Mouse (Mus musculus) spleen, postnatal 36 days (tissue): ENCODE data around the gene Capza2.
"Not testable (repeated sequence)": the region's sequence is repeated elsewhere in the genome, so short reads cannot be mapped to it uniquely, and the experiment has no call there.

Experiments used
- DNase-seq, 2 experiments: peaks; one replicate each; pipeline ENCODE4 v3.0.0; 2022; ENCODE audit warnings: low spot score in 2 of 2, mixed read lengths in 1 of 2

The Capza2 gene

DNA sequence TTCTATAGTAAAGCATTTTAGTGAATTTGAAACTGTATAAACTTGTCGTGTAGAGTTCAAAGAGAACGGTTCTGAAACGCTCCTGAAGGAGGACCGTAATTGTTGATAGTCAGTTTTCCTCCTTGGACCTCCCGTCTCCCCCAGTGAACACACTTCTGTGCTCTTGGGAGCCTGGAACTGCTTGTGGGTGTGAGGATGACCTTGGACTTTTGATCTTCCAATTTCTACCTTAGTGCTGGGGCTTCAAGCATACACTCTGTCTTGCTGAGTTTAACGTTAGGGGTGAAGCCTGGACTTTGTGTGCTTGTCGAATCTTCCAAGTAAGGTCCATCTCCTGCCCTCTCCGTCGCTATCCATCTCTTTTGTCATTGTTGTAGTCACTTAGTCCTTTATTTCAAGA is 4.0 kb downstream of the Capza2 start:
- no peak for DNase-seq

DNA sequence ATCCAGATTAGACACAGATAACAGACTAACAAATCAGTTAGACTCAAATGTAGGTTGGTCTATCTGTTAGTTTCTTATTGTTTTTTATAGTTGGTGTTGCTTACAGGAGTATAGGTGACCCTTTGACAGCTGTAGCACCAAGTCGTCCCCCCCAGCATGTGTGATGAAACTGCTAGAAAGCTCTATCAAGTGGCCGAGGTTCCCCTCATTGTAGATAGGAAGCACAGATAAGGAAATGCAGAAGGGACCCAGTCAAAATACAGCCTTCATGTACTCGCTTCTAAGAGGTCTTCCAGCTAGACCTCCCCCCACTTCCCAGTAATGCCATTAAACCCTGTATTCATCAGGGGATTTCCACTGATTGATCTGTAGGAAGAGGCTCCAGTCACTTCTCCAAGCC is 6.7 kb downstream of the Capza2 start:
- no peak for DNase-seq

DNA sequence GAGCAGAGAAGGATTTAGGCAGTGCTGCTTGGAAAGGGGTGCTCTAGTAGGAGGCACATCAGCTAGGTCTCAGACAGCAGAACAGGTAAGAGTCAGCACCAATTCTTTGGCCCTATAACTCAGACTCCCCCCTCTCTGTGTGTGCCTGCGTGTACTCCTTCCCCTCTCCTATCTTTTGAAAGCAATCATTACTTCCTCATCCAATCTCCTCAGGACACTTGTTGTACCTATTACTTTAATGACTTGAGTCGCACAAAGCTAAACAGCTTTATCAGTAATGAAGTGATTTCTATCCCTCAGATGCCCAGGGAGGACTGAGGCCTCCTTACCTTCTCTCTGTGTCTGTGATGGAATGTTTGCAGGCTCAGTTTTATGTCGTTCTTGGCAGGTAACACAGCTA is 10.1 kb downstream of the Capza2 start:
- DNase-seq = no peak

DNA sequence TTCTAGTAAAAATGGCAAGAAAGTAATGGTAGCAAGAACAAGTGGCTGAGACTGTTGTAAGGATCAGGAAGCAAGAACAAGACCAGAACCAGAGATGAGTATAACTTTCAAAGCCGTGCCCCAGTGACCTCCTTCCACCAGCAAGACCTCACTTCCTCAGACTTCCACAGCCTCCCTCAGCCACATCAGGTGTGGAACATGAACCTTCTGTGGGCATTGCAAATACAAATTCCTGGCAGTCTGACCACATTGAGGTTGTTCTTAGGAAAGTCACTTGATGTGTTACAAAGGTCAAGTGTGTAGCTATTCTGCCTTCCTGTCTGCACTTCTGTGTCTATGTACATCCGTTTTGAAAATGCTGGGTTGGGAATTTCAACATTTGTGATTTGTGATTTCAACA is 16.1 kb downstream of the Capza2 start:
- no peak for DNase-seq

DNA sequence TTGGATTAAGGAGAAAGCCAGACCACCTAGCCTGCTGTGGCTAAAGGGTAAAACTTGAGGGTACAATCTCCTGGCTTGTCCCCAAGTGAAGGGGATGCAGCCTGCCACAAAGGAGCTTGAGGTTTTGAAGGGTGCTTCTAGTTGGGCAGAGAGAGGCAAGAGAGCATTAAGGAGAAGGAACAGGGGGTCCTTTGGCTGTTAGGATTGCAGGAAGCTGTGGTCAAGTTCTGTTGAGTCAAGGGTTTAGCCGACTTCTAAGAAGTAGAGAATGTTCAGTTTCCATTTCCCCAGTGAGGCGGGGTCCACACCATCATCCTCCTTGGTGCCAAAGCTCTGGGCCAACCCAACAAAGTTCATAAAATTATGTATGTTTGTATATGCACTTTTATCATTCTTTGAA is 19.0 kb downstream of the Capza2 start:
- DNase-seq = no peak

DNA sequence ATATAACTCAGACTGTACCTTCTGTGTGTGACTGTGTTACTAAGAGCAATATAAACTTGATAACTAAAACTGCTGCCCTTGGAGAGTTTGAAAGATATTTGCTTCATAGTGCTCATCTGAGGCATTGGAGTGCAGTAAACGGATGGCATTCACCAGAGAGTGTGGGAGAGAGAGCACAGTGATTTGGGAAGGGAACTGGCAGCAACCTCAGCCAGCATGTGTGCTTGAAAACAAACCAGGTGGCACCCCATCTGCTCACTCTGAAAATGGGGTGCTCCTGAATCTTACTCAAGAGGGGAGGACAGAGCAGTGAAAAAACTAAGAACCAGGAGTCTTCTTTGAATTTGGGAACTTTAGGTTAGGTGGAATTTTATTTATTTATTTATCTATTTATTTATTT is 21.3 kb downstream of the Capza2 start:
- DNase-seq = no peak

DNA sequence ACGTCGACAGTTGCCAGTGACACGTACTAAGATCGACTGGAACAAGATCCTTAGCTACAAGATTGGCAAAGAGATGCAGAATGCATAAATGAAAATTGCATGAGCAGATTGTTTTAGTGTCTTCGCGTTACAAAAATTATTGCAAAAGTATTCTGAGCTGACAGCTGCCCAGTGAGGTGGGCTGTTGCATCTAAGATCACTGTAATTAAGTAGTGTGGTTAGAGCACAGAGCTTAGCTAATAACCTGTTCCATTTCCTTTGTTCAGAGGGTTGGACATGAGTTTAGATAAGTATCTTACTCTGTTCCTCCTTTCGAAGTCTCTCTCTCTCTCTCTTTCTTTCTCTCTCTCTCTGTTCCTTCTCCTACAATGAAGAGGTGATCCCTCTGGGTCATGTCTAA is 29.3 kb downstream of the Capza2 start:
- DNase-seq = no peak

DNA sequence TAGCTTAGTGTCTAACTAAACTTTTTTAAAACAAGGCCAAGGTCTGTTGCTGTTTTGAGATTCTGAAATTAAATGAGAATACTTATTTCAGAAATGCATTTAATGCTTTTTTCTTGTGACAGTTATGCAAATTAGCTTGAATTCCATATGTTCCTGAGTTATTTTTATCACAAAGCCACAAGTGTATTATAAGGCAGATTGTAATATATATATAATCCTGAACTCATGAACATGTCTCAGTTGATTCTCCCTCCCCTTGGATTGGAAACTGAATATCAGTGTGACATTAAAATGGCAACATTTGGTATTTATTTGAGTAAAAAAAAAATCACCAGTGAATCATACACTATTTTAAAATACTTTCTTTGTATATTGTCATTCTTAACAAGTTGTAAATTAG is 30.0 kb downstream of the Capza2 start:
- no peak for DNase-seq

DNA sequence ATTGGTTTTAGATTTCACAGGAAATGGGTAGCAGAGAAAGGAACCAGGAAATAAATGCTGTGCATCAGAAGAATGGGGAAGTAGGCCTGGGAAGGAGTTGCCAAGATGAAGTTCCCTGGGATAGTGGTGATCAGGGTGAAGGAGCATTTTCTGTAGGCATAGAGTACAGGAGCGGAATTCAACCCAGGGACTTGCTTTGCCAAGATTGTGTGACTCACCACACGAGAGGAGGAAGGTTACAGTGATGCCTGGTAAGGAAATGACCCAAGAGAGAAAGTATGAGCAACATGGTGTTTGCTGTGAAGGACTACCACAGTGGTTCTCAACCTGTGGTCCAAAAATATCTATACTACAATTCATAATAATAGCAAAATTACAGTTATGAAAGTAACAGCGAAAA is 31.8 kb downstream of the Capza2 start:
- no peak for DNase-seq

DNA sequence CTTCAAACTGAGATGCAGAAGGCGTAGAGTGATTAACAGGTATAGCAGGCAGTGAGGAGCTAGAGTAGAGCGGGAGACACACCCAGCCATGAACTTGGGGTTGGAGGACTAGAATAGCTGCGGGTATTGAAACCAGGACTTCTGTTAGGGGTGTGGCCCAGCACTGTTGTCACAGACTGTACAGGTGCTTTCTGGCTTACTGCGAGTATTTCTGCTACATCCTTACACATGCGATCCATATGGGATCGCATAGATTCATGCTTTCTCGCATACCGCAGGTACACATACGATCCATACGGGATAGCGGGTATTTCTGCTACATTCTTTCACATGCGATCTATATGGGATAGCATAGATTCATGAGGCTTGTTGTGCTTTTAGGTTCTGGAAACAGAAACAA is 32.3 kb downstream of the Capza2 start:
- DNase-seq = no peak

DNA sequence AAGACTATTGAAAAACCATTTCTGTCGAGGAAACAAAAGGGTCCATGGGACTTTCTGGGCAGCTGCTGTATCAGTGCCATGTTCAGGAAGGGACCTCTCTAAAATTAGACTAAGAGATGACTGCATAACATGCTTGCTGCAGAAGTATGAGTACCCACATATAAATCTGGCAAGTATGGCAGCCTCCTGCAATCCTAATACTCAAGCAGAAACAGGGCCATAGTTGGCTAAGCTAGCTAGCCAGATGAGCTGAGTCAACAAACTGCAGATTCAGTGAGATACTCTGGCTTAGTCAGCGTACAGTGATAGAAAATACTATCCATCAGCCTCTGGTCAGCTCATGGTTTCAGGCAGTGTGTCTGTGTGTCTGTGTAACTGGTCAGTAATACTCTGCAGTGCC is 33.8 kb downstream of the Capza2 start:
- DNase-seq = no peak

DNA sequence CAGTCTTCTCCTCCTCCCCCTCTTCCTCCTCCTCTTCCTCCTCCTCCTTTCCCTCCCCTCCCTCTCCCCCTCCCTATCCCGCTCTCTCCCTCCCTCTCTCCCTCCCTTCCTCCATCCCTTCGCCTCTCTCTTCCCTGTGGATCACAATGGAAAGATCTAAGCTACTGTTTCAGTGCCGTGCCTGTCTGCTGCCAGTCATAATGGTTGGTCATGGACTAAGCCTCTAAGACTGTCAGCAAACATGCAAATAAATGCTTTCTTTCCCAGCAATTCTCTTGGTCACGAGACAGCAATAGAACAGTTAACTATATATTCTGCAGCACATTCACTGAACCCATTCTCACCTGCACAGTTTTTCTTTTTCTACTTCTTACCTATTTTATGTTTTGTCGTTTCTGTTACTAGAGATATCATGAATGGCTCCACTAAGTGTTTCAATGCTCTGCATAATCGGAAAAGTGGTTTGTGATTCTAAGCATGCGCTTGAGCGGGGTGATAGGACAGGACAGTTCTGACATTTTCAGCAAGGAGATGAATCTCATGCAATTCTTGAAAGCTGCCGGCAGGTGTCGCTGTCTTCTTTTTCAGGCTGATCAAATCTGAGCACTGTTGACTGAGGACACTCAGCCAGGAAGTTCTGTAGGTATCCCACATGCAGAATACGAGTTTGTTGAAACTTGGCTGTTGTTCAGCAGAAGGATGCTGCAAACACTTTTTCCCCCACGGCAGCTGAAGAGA is 39.2 kb downstream of the Capza2 start:
- DNase-seq = peak; percentile 48 to 49

DNA sequence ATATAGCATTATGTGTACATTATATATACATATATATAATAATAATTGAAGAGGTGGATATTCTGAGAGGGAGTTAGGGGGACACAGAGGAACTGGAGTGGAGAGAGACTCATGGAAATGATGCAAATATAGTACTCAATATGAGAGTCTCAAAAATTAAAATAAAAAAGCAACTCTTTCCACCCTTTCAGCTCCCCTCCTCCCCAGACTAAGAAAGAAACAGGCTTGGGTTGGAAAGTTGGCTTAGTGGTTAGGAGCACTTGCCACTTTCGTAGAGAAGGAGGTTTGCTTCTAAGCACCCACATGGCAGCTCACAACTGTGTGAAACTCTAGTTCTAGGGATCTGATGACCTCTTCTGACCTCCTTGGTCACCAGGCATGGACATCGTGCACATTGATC is 41.0 kb downstream of the Capza2 start:
- no peak for DNase-seq

DNA sequence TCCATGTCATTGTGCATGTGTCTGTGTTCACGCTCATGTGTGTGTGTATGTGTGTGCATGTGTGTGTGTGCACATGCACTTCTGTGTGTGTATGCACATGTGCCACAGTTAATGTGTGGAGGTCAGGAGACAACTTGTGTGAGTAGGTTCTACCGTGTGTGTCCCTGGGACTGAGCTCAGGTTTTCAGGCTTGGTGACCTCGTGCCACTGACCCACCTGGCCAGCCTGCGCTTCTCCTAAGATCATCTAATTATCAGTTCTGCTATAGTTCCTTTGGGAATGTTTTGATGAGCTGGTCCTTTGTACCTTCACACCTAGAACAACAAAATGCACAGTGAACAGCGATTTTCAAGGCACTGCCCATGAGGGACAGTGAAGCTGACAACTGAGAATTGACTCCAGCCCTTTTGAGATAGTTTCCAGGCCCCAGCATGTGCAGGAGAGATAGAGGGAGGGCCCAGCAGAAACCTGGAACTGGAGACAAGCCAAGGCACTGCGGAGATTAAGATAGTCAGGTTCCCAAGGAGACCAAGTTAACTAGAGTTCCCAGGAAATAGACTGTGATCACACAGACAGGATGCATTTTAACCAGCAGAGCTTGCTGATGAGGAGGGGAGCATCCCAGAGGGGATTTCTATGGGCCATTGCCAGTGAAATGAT is 44.4 kb downstream of the Capza2 start:
- peak; percentile 59 to 74 for DNase-seq

DNA sequence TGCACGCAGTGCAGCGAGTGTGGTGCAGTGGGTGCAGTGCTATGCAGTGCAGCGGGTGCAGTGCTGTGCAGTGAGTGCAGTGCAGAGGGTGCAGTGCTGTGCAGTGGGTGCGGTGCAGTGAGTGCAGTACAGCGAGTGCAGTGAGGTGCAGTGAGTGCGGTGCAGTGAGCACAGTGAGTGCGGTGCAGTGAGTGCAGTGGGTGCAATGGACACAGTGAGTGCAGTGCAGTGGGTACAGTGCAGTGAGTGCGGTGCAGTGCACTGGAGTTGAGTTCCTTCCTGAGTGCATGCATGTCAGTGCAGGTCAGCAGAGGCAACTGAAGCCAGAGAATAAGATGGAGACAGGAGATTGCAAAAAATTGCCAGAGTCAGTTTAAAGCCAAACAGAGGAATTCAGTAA is 45.8 kb downstream of the Capza2 start:
- DNase-seq = no peak

DNA sequence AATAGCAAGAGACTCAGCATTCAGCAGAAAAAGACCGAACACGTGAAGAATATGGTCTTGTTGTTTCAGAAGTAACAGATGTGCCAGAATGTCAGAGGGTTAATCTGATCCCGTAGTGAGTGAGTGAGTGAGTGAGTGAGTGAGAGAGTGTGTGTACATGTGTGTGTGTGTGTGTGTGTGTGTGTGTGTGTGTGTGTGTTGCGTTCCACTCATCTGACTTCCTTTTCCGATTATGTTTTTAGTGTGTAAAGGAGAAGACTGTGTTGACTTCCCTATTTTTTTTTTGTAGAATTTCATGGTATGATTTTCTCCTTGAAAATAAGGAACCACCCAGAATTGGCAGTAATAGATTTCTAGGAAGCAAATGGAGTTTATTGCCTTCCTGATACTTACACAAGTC is 52.6 kb downstream of the Capza2 start:
- no peak for DNase-seq

DNA sequence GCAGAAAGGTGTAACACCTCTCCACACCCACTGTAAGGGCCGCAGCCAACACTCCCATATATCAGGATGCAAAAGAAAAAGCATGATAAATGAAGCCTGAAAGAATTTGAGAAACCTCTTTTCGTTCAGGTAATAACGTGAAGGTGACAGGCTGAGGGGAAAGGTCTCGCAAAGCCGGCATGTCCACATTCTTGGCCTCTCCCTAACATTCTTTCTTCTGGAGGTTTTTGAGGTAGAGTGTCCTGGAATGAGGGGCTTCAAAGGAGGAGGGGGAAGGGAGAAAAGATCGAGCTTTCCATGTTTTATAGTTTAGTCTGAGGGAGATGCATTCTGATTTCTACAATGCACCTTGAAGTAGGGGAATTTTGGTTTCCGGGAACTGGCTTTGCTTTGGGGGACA is 56.6 kb downstream of the Capza2 start, which contains the start of gene St7:
TSS of gene St7 (plus strand) at position 287 of the 400 bp plus-strand sequence.
- no peak for DNase-seq

DNA sequence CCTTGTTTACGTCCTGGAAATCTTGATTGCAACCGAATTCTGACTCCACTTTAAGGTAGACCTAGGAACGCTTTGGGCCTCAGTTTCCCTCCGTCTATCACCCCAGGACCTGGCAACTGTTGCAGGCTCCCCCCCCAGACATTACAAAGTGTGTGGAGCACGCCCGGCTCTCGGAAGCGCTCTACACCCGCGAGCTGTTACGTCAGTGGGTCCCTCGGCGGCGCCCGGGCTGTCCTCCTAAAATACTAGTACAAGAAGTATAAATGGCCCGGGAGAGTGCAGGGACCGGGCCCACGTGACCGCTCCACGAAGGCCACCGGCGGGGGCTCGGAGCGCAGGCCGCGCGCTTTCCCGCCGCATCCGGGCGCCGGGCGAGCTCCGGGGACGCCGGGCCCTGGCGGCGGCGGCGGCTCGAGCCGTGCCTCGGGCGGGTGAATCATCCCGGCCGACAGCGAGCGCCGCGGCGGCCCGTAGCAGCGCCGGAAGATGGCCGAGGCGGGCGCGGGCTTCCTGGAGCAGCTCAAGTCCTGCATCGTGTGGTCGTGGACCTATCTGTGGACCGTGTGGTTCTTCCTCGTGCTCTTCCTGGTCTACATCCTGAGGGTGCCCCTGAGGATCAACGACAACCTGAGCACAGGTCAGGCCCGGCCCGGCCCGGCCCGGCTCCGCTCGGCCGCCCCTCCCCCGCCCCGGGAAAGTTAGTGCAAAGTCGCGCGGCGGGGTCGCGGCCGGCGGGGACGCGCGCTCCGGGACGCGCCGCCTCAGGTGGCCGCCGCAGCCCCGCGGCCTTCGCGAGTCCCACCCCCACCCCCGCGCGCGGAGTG is 57.9 kb downstream of the Capza2 start:
- DNase-seq = peak; percentile 57 to 77

DNA sequence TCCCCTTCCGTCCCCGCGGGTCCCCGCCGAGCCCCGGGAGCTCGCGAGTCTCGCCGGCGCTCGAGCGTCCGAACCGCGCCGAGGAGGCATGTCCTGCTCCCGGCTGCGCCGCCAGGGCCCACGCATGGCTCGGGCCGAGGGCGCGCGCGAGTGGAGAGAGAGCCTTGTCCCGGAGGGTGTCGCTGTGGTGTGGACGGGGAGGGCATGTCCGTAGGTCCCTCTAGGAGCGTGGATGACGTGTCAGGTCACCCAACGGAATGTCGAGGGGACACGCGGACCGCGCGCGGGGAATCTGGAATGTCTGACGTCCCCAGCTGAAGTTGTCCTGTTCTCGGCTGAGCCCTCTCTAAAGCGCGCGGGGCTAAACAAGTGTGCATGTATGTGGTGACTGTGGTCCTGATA is 58.5 kb downstream of the Capza2 start:
- peak; percentile 65 to 68 for DNase-seq

DNA sequence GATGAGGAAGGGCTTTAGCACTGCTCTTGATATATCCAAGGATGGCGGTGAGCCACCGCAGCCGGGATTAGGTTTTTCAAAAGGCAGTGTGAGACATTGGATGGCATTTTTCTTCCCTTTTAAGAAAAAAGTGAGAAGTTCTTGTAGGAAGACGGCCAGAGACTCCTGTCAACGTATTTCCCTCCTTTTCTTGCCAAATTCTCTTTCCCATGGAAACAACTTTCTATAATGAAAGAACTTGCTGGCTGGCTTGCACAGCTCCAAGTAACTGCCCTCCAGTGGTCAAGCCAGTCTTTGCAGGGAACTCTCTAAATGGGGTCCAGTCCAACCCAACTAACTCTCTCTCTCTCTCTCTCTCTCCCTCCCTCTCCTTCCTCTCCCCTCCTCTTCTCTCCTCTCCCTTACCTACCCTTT is 60.3 kb downstream of the Capza2 start:
- DNase-seq = peak; percentile 18 to 24

DNA sequence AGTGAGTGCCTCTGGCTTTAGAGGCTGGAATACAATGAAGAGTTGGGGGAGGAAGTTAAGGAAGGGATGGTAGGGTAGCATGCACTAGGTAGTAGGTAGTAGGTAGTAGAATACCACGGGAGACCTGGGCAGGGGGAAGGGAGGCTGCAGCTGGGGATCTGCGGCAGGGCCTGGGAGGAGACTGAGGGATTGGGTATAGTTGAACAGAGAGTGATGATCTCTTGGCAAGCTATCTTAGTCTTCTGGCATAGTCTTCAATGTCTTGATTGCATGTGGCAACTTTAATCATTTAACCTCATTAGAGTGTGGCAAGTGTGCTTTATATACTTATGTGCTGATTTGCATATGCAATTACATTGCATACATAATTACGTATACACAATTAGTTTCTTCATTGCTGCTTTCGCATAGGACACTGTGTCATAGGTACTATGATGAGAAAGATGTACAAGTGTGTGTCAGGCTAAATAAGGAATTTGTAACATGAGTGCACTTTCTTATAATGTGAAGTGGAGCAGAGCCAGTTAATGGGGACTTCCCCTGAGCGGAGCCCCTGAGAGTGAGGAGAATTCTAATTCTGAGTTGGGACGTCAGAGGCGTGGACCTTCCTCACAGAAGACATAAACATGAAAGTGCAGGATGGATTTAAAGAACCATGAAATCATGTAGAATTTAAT is 65.0 kb downstream of the Capza2 start:
- no peak for DNase-seq

DNA sequence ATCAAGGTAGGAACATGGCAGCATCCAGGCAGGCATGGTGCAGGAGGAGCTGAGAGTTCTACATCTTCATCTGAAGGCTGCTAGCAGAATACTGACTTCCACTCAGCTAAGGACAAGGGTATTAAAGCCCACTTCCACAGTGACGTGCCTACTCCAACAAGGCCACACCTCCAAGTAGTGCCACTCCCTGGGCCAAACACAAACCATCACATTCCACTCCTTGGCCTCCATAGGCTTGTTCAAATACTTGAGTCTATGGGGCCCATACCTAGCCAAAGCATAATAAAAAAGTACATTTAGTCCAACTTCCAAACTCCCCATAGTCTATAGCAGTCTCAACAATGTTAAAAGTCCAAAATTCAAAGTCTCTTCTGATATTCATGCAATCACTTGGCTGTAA is 68.0 kb downstream of the Capza2 start:
- DNase-seq = not testable (repeated sequence)
